Mouse (Mus musculus): ENCODE data around the gene Dhx32. TPM values are rescaled to one million over a fixed set of nuclear protein-coding genes. Genes with fewer than 3 reads are reported as not detected.

Dhx32 gene
- polyA plus RNA-seq, 1 experiment, result 6.8 TPM

DNA sequence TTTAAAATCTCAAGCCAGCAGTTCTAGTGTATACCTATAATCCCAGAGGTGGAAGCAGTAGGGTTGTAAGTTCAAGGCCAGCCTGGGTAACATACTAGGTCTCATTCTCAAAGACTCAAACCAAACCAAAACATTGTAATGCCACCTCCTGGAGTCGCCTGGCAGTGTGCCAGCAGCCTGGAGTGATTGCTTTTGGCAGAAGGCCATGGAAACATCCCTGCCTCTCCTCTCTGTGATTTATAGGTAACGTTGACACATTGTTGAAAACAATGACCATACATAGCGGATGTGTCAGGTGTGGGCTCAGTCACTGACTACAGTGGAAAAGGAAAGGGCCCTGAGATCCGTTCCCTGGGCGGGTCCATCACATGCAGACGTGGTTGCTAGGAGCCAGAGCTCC, 19.3 kb upstream of the Dhx32 start:
- Histone ChIP-seq H3K27ac (ENCODE audit: control insufficient read depth, insufficient read depth, low read depth, low read length, poor library complexity) (no peak overlapping the region), H3K4me1 (ENCODE audit: control insufficient read depth, insufficient read depth, low read length) (no peaks in the 10 kb centered on the region), H3K4me3 (replicated peaks; ENCODE audit: control insufficient read depth, low read depth, low read length) (no peak overlapping the region)
- no peak for TF ChIP-seq CTCF (IDR thresholded peaks at IDR 0.05; ENCODE audit: control insufficient read depth, insufficient read depth, low read length)
- no peak for TF ChIP-seq POLR2A (IDR thresholded peaks at IDR 0.05; ENCODE audit: borderline replicate concordance, control insufficient read depth, low read depth, low read length)
- WGBS, result 62% methylated on average over 6 of the region's 6 CpGs

GRCm38 (mm10) chr7:133799928-133800327, 17.4 kb upstream of the Dhx32 start:
- Histone ChIP-seq H3K4me1 (ENCODE audit: control insufficient read depth, insufficient read depth, low read length) (no peaks in the 10 kb centered on the region), H3K4me3 (replicated peaks; ENCODE audit: control insufficient read depth, low read depth, low read length) (no peak overlapping the region), H3K27ac (ENCODE audit: control insufficient read depth, insufficient read depth, low read depth, low read length, poor library complexity) (no peak overlapping the region)
- 77% methylated on average over 5 of the region's 5 CpGs for whole genome bisulfite sequencing
- no peak for TF ChIP-seq POLR2A (IDR thresholded peaks at IDR 0.05; ENCODE audit: borderline replicate concordance, control insufficient read depth, low read depth, low read length)
- no peak for TF ChIP-seq CTCF (IDR thresholded peaks at IDR 0.05; ENCODE audit: control insufficient read depth, insufficient read depth, low read length)

DNA sequence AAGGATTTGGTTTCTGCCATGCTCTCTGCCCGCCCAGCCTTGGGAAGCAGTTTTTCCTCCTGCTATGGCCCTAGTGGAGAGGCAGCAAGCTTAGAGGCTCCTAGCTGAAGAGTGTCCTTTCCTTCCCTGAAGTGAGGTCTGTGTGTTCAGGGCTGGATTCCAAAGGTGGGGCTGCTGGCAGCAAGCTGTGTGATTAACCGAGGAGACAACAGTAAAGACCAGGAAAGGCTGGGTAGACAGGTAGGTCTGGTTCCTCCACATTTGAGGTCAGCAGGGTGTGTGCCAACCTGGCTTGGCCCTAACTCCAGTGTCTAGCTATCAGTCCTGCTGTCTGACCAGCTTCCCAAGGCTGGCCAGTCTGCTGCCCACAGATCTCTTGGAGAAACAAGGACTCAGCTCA, 12.2 kb upstream of the Dhx32 start:
- 82% methylated on average over 2 of the region's 2 CpGs for WGBS
- TF ChIP-seq POLR2A (IDR thresholded peaks at IDR 0.05; ENCODE audit: borderline replicate concordance, control insufficient read depth, low read depth, low read length) (no peak), CTCF (IDR thresholded peaks at IDR 0.05; ENCODE audit: control insufficient read depth, insufficient read depth, low read length) (no peak)
- Histone ChIP-seq H3K4me3 (replicated peaks; ENCODE audit: control insufficient read depth, low read depth, low read length) (no peak overlapping the region), H3K27ac (ENCODE audit: control insufficient read depth, insufficient read depth, low read depth, low read length, poor library complexity) (no peak overlapping the region), H3K4me1 (ENCODE audit: control insufficient read depth, insufficient read depth, low read length) (no peaks in the 10 kb centered on the region)

- TF ChIP-seq CTCF (IDR thresholded peaks at IDR 0.05; ENCODE audit: control insufficient read depth, insufficient read depth, low read length), result no peak
- no peak overlapping the region for H3K27ac ChIP-seq (ENCODE audit: control insufficient read depth, insufficient read depth, low read depth, low read length, poor library complexity)
- WGBS, result 58% methylated on average over 10 of the region's 10 CpGs
- H3K4me1 ChIP-seq (ENCODE audit: control insufficient read depth, insufficient read depth, low read length), result no peaks in the 10 kb centered on the region
- no peak overlapping the region for H3K4me3 ChIP-seq (replicated peaks; ENCODE audit: control insufficient read depth, low read depth, low read length)
These were observed 11.0 kb upstream of the Dhx32 start for GRCm38 (mm10) chr7:133793248-133794131.

DNA sequence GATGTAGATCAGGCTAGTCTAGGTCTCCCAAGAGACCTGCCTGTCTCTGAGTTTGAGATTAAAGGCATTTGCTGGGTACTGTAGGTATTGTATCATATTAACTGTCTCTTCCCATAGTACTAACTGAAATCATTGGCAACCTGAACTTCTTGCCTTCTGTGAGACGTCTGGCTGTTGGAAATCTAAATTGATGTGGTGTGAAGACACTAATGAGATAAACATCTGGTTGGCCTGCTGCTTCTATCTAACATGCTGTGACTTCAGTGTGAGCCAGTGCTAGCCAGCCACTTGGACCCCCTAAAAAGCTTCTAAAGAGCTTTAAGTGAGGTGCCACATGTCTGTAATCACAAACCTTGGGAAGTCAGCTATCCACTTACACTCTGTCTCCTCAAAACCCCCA, 10.2 kb upstream of the Dhx32 start:
- 53% methylated on average over 1 of the region's 1 CpGs for WGBS

DNA sequence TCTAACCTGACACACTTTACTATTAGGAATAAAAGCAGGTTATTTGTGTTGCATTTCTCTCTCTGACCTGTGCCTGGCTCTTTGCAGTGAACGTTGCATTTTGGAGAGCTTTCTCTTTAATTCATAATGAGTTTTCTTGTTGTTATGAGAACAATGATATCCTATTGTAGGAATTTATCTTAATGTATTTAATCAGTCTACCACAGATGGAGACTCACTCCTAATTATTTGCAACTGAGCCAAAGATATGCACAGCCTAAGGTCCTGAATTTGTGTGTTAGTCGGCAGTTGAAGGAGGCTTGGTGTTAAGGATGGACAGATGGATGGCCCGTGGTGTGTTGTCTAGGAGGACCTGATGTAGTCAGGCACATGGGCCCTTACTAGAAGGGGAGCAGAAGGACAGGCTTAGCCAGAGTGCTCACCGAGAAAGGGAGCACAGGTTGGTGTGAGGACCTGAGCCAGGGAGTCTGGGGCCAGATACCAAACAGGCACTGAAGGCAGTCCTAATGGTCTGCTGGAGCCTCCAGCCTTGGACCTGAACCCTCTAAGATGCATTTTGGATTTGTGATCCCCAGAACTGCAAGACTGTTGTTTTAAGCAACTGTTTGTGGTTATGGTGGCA, 8.2 kb upstream of the Dhx32 start:
- 78% methylated on average over 4 of the region's 4 CpGs for whole genome bisulfite sequencing
- TF ChIP-seq POLR2A (IDR thresholded peaks at IDR 0.05; ENCODE audit: borderline replicate concordance, control insufficient read depth, low read depth, low read length), result no peak
- no peak for TF ChIP-seq CTCF (IDR thresholded peaks at IDR 0.05; ENCODE audit: control insufficient read depth, insufficient read depth, low read length)
- H3K4me3 ChIP-seq (replicated peaks; ENCODE audit: control insufficient read depth, low read depth, low read length), result no peak overlapping the region
- H3K4me1 ChIP-seq (ENCODE audit: control insufficient read depth, insufficient read depth, low read length), result no peaks in the 10 kb centered on the region
- H3K27ac ChIP-seq (ENCODE audit: control insufficient read depth, insufficient read depth, low read depth, low read length, poor library complexity), result no peak overlapping the region

More for the DNA sequence above, 10.2 kb upstream of the Dhx32 start:
- TF ChIP-seq CTCF (IDR thresholded peaks at IDR 0.05; ENCODE audit: control insufficient read depth, insufficient read depth, low read length) (no peak), POLR2A (IDR thresholded peaks at IDR 0.05; ENCODE audit: borderline replicate concordance, control insufficient read depth, low read depth, low read length) (no peak)
- H3K4me1 ChIP-seq (ENCODE audit: control insufficient read depth, insufficient read depth, low read length), result no peaks in the 10 kb centered on the region
- H3K4me3 ChIP-seq (replicated peaks; ENCODE audit: control insufficient read depth, low read depth, low read length), result no peak overlapping the region
- H3K27ac ChIP-seq (ENCODE audit: control insufficient read depth, insufficient read depth, low read depth, low read length, poor library complexity), result no peak overlapping the region

DNA sequence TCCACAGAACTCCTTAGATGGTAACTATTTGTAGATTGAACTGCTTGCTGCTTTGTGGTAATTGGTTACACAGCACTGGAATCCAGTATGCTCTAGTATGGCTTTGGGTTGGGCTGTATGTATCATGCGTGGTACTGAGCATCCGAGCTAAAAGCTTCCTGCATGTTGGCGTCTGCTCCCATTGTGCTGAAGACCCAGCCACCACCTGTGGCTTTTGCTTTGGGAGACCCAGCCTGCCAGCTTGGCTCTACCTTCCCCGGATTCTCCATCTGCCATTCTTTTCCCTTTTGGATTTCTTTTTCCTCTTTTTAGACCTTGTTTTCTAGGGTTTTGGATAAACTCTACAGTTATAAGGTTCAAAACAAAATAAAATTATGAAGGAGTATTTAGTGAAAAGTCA, 7.6 kb upstream of the Dhx32 start:
- 86% methylated on average over 4 of the region's 4 CpGs for WGBS
- no peaks in the 10 kb centered on the region for H3K4me1 ChIP-seq (ENCODE audit: control insufficient read depth, insufficient read depth, low read length)
- H3K4me3 ChIP-seq (replicated peaks; ENCODE audit: control insufficient read depth, low read depth, low read length), result no peak overlapping the region
- H3K27ac ChIP-seq (ENCODE audit: control insufficient read depth, insufficient read depth, low read depth, low read length, poor library complexity), result no peak overlapping the region
- no peak for TF ChIP-seq CTCF (IDR thresholded peaks at IDR 0.05; ENCODE audit: control insufficient read depth, insufficient read depth, low read length)
- no peak for TF ChIP-seq POLR2A (IDR thresholded peaks at IDR 0.05; ENCODE audit: borderline replicate concordance, control insufficient read depth, low read depth, low read length)

DNA sequence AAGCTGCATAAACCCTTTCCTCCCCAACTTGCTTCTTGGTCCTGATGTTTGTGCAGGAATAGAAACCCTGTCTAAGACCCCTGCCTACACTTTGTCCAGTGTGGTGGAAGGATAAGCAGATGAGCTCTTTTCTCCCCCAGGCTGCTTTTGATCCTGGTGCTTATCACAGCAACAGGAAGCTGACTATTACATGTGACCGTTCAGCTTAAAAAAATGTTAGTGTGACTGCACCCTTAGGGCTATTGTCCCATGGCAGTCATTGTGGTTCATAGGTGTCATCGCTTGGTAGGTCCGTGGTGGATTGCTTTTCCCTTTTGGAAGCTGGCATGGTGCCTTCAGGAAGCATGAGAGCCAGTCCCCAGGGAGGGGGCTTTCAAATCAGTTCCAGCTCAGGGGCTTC, 5.6 kb upstream of the Dhx32 start:
- WGBS, result 54% methylated on average over 3 of the region's 3 CpGs
- H3K4me3 ChIP-seq (replicated peaks; ENCODE audit: control insufficient read depth, low read depth, low read length), result no peak overlapping the region
- H3K27ac ChIP-seq (ENCODE audit: control insufficient read depth, insufficient read depth, low read depth, low read length, poor library complexity), result no peak overlapping the region
- TF ChIP-seq POLR2A (IDR thresholded peaks at IDR 0.05; ENCODE audit: borderline replicate concordance, control insufficient read depth, low read depth, low read length) (no peak), CTCF (IDR thresholded peaks at IDR 0.05; ENCODE audit: control insufficient read depth, insufficient read depth, low read length) (no peak)
- H3K4me1 ChIP-seq (ENCODE audit: control insufficient read depth, insufficient read depth, low read length), result no peaks in the 10 kb centered on the region

Measured in bone marrow, adult 2 months (tissue).